Mouse (Mus musculus) neutrophil, adult 83 days (primary cell): Measurements from ENCODE around the gene 4930519G04Rik. TPM values are rescaled to one million over a fixed set of nuclear protein-coding genes. Genes with fewer than 3 reads are reported as not detected.

Experiments used
- total RNA-seq, 2 experiments: library from RNA; stranded (reverse); gene quantifications; one replicate each; pipeline ENCODE4 v1.2.4; 2023

4930519G04Rik gene
- under 1 TPM; 0.31 to 0.75 TPM for total RNA-seq

GRCm38 (mm10) chr5:114853364-114853763, at the start of gene 4930519G04Rik:
TSS of gene 4930519G04Rik (plus strand) at chr5:114853664.

GRCm38 (mm10) chr5:114822796-114823688, 30.4 kb upstream of the 4930519G04Rik start, which contains the start of gene 1500011B03Rik:
TSS of gene 1500011B03Rik (minus strand) at chr5:114823468.

GRCm38 (mm10) chr5:114858582-114858981, 5.1 kb downstream of the 4930519G04Rik start, which contains the start of gene Gm9936:
TSS of gene Gm9936 (minus strand) at chr5:114858682.

GRCm38 (mm10) chr5:114896688-114897373, 43.4 kb downstream of the 4930519G04Rik start, which contains the start of gene Oasl2:
TSS of gene Oasl2 (plus strand) at chr5:114896936.

GRCm38 (mm10) chr5:114922998-114923473, 69.6 kb downstream of the 4930519G04Rik start, which contains the start of gene Oasl1:
TSS of gene Oasl1 (plus strand) at chr5:114923240.

Other genes starting within 250 kb of the 4930519G04Rik start
- 1 to 10 TPM; 2.3 to 4.9 TPM for gene Trpv4, start 195.2 kb upstream of the 4930519G04Rik start, total RNA-seq
- 100 to 1,000 TPM in 1 of 2 experiments, 10 to 100 TPM in 1; 94.8 to 104 TPM for gene Gltp, start 162.7 kb upstream of the 4930519G04Rik start, total RNA-seq
- gene Tchp, start 145.9 kb upstream of the 4930519G04Rik start, total RNA-seq: 1 to 10 TPM; 4.9 to 5.7 TPM
- 100 to 1,000 TPM; 235 to 237 TPM for gene Ankrd13a, start 79.0 kb upstream of the 4930519G04Rik start, total RNA-seq
- gene Git2, start 78.1 kb upstream of the 4930519G04Rik start, total RNA-seq: 100 to 1,000 TPM; 139 to 141 TPM
- gene 1500011B03Rik, start 30.2 kb upstream of the 4930519G04Rik start, total RNA-seq: 10 to 100 TPM; 17.8 to 19.4 TPM
- gene Gm9936, start 5.0 kb downstream of the 4930519G04Rik start, total RNA-seq: not detected
- 10 to 100 TPM; 14.4 to 28.6 TPM for gene Oasl2, start 43.3 kb downstream of the 4930519G04Rik start, total RNA-seq
- gene Oasl1, start 69.6 kb downstream of the 4930519G04Rik start, total RNA-seq: 10 to 100 TPM in 1 of 2 experiments, 1 to 10 TPM in 1; 8.8 to 10.9 TPM
- gene 2210016L21Rik, start 88.5 kb downstream of the 4930519G04Rik start, total RNA-seq: 1 to 10 TPM; 8.9 to 10.0 TPM
- gene Hnf1a, start 117.4 kb downstream of the 4930519G04Rik start, total RNA-seq: not detected
- 10 to 100 TPM; 46.1 to 51.7 TPM for gene Sppl3, start 157.5 kb downstream of the 4930519G04Rik start, total RNA-seq
- not detected for gene Gm10401, start 244.6 kb downstream of the 4930519G04Rik start, total RNA-seq